Mouse (Mus musculus) heart, embryonic 15.5 days (tissue): ENCODE measurements around the gene Cox16. TPM values are rescaled to one million over a fixed set of nuclear protein-coding genes. Genes with fewer than 3 reads are reported as not detected.
"Not testable (repeated sequence)": the region's sequence is repeated elsewhere in the genome, so short reads cannot be mapped to it uniquely, and the experiment has no call there.

ENCODE experiments used
- ATAC-seq: fragments of 200-750 bp; cut with Nextera tagmentation; replicated peaks from 2 replicates; pipeline ENCODE4 v1.8.0; 2017; ENCODE audit warnings: low read depth, moderate TSS enrichment; ENCODE audit not compliant: insufficient number of reproducible peaks, insufficient read depth, low FRiP score
- H3K27ac ChIP-seq: fragments of 300-500 bp; sonication (generic); 2 replicates; pipeline ENCODE4 v1.5.1; 2015; ENCODE audit warnings: mild to moderate bottlenecking, inconsistent platforms
- H3K27me3 ChIP-seq: fragments of 300-500 bp; sonication (generic); 2 replicates; pipeline ENCODE4 v1.6.1; 2015; ENCODE audit warnings: inconsistent platforms
- H3K36me3 ChIP-seq: fragments of 300-500 bp; sonication (generic); 2 replicates; pipeline ENCODE4 v1.6.1; 2015; ENCODE audit warnings: mild to moderate bottlenecking, inconsistent platforms
- H3K4me1 ChIP-seq: fragments of 300-500 bp; sonication (generic); replicated peaks from 2 replicates; pipeline ENCODE4 v1.6.1; 2015; ENCODE audit warnings: inconsistent platforms
- H3K4me2 ChIP-seq: fragments of 300-500 bp; sonication (generic); 2 replicates; pipeline ENCODE4 v1.6.1; 2015; ENCODE audit warnings: inconsistent platforms, mild to moderate bottlenecking, moderate library complexity
- H3K4me3 ChIP-seq: fragments of 300-500 bp; sonication (generic); 2 replicates; pipeline ENCODE4 v1.5.1; 2015; ENCODE audit warnings: mild to moderate bottlenecking, inconsistent platforms
- H3K9ac ChIP-seq: fragments of 300-500 bp; sonication (generic); 2 replicates; pipeline ENCODE4 v1.6.1; 2015; ENCODE audit warnings: mild to moderate bottlenecking, inconsistent platforms
- H3K9me3 ChIP-seq: fragments of 300-500 bp; sonication (generic); replicated peaks from 2 replicates; pipeline ENCODE4 v1.6.1; 2016; ENCODE audit warnings: inconsistent platforms
- WGBS: fragments of 180-500 bp; shearing (Covaris S2); methylation state at CpG from one replicate; pipeline ENCODE4 v1.1.7; 2015; ENCODE audit warnings: mixed read lengths; 5-methylcytosine and 5-hydroxymethylcytosine counted together
- polyA plus RNA-seq: library from polyadenylated mRNA; unstranded; fragments of >200 nt; fragmentation: Nextera tagmentation; extraction: Ambion mirVana; gene quantifications from 2 replicates; pipeline ENCODE4 v1.2.1, GENCODE M21; 2015

The Cox16 gene
- polyA plus RNA-seq, 1 experiment from 2014 or later = 88.6 TPM

DNA sequence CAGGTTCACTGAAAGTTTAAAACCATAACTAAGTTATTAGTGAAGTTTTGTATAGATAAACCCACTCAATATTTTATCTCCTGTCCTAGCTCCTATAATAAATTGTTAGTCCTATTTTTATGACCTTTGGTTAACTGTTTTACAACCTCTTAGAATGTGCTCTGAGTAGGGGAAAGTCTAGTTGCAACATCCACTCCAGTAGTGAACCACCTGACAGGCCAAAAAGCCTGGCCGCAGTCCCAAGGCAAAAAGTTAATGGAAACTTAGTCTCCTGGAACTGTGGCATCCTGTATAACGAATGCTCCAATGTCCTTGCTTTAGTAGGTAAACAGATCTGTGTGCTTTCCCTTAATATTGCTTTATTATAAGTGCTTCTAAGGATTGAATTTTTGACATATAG is 50.1 kb downstream of the Cox16 start:
- H3K4me1 ChIP-seq, H3K27ac ChIP-seq, H3K9me3 ChIP-seq, H3K36me3 ChIP-seq, H3K4me3 ChIP-seq, H3K4me2 ChIP-seq, H3K9ac ChIP-seq, ATAC-seq, H3K27me3 ChIP-seq: not testable (repeated sequence)
- 78% methylated on average over 2 of the region's 2 CpGs for WGBS

DNA sequence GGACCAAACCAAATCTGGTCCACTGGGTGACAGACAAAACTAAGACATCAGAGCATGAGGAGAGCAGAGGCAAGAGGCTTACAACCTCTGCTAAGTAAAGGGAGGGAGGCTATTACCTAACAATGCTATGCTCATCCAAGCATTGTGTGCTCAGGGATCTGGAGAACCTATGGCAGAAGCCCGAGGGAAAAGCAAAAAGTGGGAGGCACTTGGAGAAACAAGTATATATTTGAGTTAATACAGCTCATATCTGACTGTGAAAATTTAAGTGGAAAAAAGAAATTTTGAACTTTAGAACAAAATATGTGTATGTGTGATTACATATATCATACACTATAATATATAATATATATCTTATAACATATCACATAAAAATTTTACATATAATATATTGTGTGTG is 63.1 kb downstream of the Cox16 start, which contains the start of gene Adam4:
TSS of gene Adam4 (minus strand) at position 101 of the 400 bp plus-strand sequence.
- no peak within 1 kb of the TSS for H3K9ac ChIP-seq
- no peak within 1 kb of the TSS for H3K27ac ChIP-seq
- 86% methylated on average over 1 of the region's 1 CpGs for WGBS
- no peak within 1 kb of the TSS for H3K4me3 ChIP-seq
- H3K27me3 ChIP-seq = no peaks in the 10 kb centered on the region
- H3K4me1 ChIP-seq = no peaks in the 10 kb centered on the region
- no peaks in the 10 kb centered on the region; the same call in 1 of the 2 replicates for H3K9me3 ChIP-seq
- no peak for ATAC-seq
- H3K4me2 ChIP-seq = no peak within 1 kb of the TSS
- H3K36me3 ChIP-seq = 0 out of 2 replicates have a peak, but pooled peaks cover 7% of the 10 kb centered on the region

DNA sequence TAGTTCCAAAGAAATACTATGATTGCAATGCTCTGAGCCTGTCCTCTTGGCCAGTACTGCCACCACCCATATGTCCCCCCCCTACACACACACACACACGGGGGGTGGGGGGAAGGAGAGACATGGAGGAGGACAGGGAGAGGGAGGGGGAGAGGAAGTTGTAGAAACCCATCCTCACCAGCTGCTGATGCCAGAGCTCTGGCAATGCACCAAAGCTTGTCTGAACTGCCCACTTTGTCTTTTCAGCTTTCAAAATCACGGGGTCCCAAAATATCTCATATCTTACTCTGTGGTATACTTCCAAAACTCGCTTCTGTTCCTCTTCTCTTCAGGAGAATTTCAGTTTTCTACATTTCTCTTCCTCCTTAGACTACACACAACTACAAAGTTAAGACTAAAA is 71.7 kb downstream of the Cox16 start:
- Histone ChIP-seq H3K9me3 (no peaks in the 10 kb centered on the region), H3K27ac (no peak overlapping the region), H3K9ac (no peak overlapping the region), H3K4me3 (no peak overlapping the region), H3K4me2 (no peak overlapping the region), H3K36me3 (no peaks in the 10 kb centered on the region), H3K27me3 (no peaks in the 10 kb centered on the region), H3K4me1 (no peaks in the 10 kb centered on the region)
- WGBS = 70% methylated on average over 3 of the region's 3 CpGs
- ATAC-seq = no peak

DNA sequence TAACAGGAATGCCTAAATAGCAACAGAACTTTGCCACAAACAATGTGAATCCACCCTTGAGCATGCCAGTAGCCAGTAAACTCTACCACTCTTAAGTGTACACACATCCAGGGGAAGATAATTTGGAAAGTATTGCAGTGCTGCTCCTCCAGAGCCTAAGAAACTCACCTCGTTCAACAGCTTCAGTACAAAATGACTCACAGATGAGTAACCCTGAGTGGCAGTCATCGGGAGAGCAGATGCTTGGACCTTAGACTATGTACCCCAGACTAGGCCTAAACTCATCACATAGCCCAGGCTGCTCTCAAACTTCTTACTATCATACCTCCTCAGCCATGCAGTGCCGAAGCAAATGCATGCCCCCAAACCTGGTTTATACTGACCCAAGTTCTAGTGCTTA is 76.0 kb downstream of the Cox16 start:
- H3K9me3 ChIP-seq = no peaks in the 10 kb centered on the region
- H3K9ac ChIP-seq = no peak overlapping the region
- H3K27me3 ChIP-seq = no peaks in the 10 kb centered on the region
- H3K27ac ChIP-seq = no peak overlapping the region
- no peak overlapping the region for H3K4me3 ChIP-seq
- H3K36me3 ChIP-seq = no peaks in the 10 kb centered on the region
- no peak overlapping the region for H3K4me2 ChIP-seq
- WGBS = 86% methylated on average over 3 of the region's 3 CpGs
- no peaks in the 10 kb centered on the region for H3K4me1 ChIP-seq
- ATAC-seq = no peak

DNA sequence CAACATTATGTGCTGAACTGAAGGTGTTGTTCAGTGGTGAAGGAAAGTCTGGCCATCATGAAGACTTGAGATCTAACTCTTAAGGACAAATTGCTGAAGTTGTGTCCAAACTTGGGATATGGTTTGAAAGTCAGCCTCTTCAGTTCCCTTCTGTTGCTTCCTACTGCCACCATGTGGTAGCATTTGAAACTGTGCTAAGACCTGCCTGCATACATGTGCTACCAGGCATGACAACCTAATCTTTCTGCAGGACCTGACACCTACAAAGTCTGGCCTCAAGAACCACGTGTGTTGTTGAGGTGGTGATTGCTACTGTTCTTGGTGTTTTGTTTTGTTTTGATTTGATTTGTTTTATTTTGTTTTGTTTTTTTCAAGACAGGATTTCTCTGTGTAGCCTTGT is 82.7 kb downstream of the Cox16 start:
- Histone ChIP-seq H3K27me3 (no peaks in the 10 kb centered on the region), H3K27ac (no peak overlapping the region), H3K4me3 (no peak overlapping the region), H3K36me3 (no peaks in the 10 kb centered on the region), H3K4me1 (no peaks in the 10 kb centered on the region), H3K9me3 (no peaks in the 10 kb centered on the region), H3K4me2 (no peak overlapping the region), H3K9ac (no peak overlapping the region)
- no peak for ATAC-seq
- 21% methylated on average over 1 of the region's 1 CpGs for WGBS

DNA sequence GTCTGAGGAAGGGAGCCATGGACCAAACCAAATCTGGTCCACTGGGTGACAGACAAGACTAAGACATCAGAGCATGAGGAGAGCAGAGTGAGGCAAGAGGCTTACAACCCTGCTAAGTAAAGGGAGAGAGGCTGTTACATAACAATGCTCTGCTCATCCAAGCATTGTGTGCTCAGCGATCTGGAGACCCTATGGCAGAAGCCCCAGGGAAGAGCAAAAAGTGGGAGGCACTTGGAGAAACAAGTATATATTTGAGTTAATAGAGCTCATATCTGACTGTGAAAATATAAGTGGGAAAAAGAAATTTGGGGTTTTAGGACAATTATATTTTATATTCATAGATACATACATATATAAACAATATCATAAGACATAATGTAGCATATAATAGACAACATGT is 105.6 kb downstream of the Cox16 start, which contains the start of gene Gm4787:
TSS of gene Gm4787 (minus strand) at position 101 of the 400 bp plus-strand sequence.
- not testable (repeated sequence) for H3K9me3 ChIP-seq, H3K27ac ChIP-seq, ATAC-seq, H3K4me2 ChIP-seq, H3K4me1 ChIP-seq, H3K9ac ChIP-seq, H3K36me3 ChIP-seq, H3K27me3 ChIP-seq, H3K4me3 ChIP-seq
- WGBS = 89% methylated on average over 1 of the region's 1 CpGs

DNA sequence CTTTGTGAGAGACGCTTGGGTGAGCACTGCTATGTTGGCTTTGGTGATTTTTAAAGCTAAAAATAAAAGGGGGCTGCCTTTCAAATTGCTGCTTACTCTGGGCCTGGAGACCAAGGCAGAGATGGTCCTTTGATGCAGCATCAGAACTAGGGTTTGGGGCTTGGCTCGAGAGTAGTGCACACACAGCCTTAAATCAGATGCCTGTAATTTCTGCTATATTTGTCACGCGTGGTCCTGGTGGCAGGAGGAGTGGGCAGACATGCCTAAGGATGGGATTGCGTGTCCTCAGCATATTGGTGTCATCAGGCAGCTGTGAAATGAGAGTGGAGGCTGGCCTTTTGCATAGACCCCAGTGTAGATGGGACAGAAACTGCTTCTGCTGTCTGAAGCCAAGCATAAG is 151.1 kb downstream of the Cox16 start:
- 77% methylated on average over 5 of the region's 5 CpGs for WGBS
- Histone ChIP-seq H3K4me1 (peaks cover 13% of the 10 kb centered on the region), H3K27ac (no peak overlapping the region), H3K27me3 (peaks cover 68% of the 10 kb centered on the region), H3K9ac (no peak overlapping the region), H3K9me3 (no peaks in the 10 kb centered on the region), H3K36me3 (no peaks in the 10 kb centered on the region), H3K4me2 (peak overlapping the region; percentile 95; the same call in 1 of the 2 replicates), H3K4me3 (peak overlapping the region; percentile 57; the same call in 1 of the 2 replicates)
- no peak for ATAC-seq

DNA sequence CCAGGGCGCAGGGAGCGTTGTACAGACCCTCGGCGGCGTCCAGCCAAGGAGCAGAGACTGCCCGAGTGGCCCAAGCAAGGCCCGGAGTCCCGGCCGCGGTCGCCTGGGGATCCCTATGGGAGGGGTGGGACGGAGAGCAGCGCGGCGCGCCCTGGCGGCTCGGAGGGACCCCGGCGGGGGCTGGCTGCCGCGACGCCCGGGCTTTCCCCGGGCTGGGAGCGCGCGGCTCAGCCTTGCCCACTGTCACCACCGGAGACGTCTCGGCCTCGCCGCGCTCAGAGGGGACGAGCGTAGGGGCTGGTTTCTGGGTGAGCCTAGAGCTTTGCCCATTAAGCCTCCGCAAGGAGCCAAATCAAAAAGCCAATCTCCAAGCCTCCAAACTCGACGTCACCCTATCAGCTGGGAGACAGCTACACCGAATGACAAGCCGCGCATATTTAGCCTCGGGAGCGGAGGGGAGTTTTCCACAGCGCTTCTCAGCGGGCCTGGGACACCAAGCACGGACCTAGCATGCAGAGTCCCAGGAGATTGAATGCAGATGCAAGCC is 152.0 kb downstream of the Cox16 start, which contains the start of gene Slc8a3:
TSS of gene Slc8a3 (minus strand) at position 306 of the 547 bp plus-strand sequence.
- H3K36me3 ChIP-seq = no peaks in the 10 kb centered on the region
- peak; percentile 35 for ATAC-seq
- H3K27me3 ChIP-seq = peaks cover 67% of the 10 kb centered on the region
- H3K9ac ChIP-seq = peak within 1 kb of the TSS; percentile 45
- peak within 1 kb of the TSS; percentile 57 for H3K4me3 ChIP-seq
- under 1% methylated on average over 47 of the region's 47 CpGs for WGBS
- peak within 1 kb of the TSS; percentile 95 for H3K4me2 ChIP-seq
- H3K4me1 ChIP-seq = peaks cover 13% of the 10 kb centered on the region
- no peak within 1 kb of the TSS for H3K27ac ChIP-seq
- H3K9me3 ChIP-seq = no peaks in the 10 kb centered on the region

DNA sequence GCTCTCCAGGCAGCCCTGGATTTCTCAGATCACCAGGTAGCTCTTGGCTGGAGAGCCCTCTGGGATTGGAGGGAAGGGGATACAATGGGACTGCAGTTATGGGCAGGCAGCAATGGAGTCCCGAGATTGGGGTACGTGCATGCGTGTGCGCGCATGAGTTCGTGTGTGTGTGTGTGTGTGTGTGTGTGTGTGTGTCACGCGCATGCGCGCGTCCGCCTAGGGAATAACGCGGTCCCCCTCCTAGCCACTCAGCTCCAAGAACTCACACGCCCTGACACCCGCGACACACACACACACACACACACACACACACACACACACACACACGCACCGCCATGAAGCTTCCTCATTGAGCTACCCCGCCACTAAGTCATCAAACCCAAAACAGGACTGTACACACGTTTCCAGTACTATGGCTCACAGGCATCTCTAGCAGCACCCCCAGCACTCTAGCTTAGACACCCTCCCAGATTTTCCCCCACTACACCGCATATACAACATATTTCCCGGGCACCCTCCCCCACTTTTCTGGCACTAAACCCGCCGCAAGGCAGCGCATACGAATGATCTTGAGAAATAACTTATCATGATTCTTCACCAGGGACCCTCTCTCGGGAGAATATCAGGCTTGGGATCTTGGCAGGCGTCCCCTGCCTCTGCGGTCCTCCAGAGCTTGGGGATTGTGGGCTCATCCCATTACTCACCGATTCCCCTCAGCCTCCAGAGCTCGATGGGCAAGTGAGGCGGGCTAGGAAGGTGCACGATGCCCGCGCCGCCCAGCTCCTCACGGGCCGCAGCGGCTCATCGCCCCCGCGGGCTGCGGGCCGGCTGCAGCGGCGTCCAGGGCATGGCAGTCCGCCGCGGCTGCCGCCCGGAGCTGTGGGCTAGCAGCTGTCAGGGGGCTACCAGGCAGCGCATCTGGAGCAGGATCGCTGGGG is 152.7 kb downstream of the Cox16 start:
- peaks cover 64% of the 10 kb centered on the region for H3K27me3 ChIP-seq
- ATAC-seq = peak; percentile 53
- H3K9ac ChIP-seq = peak overlapping the region; percentile 45
- peak overlapping the region; percentile 95 for H3K4me2 ChIP-seq
- H3K36me3 ChIP-seq = no peaks in the 10 kb centered on the region
- peak overlapping the region; percentile 57 for H3K4me3 ChIP-seq
- no peaks in the 10 kb centered on the region for H3K9me3 ChIP-seq
- 2% methylated on average over 52 of the region's 54 CpGs for whole genome bisulfite sequencing
- no peak overlapping the region for H3K27ac ChIP-seq
- H3K4me1 ChIP-seq = peaks cover 13% of the 10 kb centered on the region

DNA sequence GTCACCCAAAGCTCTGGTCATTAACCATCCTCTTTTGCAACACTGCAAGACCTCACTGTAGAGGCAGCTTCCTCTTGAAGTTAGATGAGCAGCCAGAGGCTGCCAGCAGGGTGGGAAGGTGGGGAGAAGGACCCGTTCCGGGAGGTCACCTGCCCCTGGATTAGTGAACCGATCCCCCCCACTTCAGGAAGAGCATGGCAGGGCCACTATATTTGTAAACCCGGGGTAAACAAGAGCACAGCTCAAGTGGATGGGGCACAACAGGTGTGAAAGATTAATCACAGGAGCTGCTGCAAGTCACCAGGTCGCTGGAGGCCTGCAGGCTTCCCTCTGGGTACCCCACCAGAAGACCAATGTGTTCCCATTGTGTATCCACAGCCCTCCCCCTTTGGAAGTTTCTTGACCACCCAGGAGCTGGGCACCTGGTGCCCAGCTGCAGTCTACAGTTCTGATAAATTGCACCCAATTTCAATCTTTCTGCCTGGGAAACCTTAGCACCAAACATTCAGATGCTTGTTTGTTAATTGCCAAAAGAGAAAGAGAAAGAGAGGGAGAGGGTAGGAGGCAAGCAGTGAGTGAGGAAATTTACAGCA is 153.8 kb downstream of the Cox16 start:
- peaks cover 13% of the 10 kb centered on the region for H3K4me1 ChIP-seq
- no peaks in the 10 kb centered on the region for H3K36me3 ChIP-seq
- no peaks in the 10 kb centered on the region for H3K9me3 ChIP-seq
- no peak for ATAC-seq
- no peak overlapping the region for H3K9ac ChIP-seq
- H3K27me3 ChIP-seq = peaks cover 58% of the 10 kb centered on the region
- H3K27ac ChIP-seq = no peak overlapping the region
- H3K4me3 ChIP-seq = no peak overlapping the region
- 40% methylated on average over 5 of the region's 5 CpGs for WGBS
- peak overlapping the region; percentile 95; the same call in 1 of the 2 replicates for H3K4me2 ChIP-seq

DNA sequence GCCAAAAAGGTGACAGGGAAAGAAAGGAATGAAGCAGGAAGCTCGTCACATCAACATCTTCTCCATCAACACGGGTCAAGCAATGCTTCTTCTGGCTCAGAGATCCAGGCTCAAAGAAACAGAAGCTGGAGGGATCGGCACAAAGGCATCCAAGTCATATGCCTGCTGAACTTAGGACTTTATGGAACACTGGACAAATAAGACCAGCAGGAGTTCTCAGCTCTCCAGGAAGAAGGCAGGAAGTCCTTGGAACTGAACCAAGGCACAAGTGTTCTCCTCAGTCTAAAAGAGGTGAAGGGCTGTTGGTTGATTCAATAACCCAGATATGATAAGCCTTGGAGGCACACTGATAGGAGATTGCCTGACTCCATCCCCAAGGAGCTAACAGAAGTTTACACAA is 159.9 kb downstream of the Cox16 start:
- Histone ChIP-seq H3K27ac (no peak overlapping the region), H3K9ac (no peak overlapping the region), H3K36me3 (no peaks in the 10 kb centered on the region), H3K4me1 (peaks cover 10% of the 10 kb centered on the region), H3K9me3 (no peaks in the 10 kb centered on the region), H3K4me3 (no peak overlapping the region), H3K27me3 (peaks cover 11% of the 10 kb centered on the region; the same call in 1 of the 2 replicates), H3K4me2 (no peak overlapping the region)
- ATAC-seq = no peak
- 66% methylated on average over 3 of the region's 3 CpGs for WGBS
